Mouse (Mus musculus): ENCODE measurements around the gene Abtb2. TPM values are rescaled to one million over a fixed set of nuclear protein-coding genes. Genes with fewer than 3 reads are reported as not detected.
A peak's percentile ranks its signal among the peaks of the same experiment; 100 is the strongest.

Gene Abtb2
- polyA plus RNA-seq, 1 experiment from 2014 or later, result 5.6 TPM

GRCm38 (mm10) chr2:103632926-103633250, 66.8 kb downstream of the Abtb2 start:
- H3K9ac ChIP-seq (ENCODE audit: low read depth, low read length), result no peak overlapping the region
- H3K4me1 ChIP-seq (replicated peaks; ENCODE audit: insufficient read depth, low read length), result peaks cover 19% of the 10 kb centered on the region; the same call in 1 of the 2 replicates

GRCm38 (mm10) chr2:103635731-103636487, 69.8 kb downstream of the Abtb2 start:
- TF ChIP-seq CTCF (IDR thresholded peaks at IDR 0.05; ENCODE audit: low read depth), result no peak
- Histone ChIP-seq H3K4me1 (replicated peaks; ENCODE audit: insufficient read depth, low read length) (peaks cover 20% of the 10 kb centered on the region; the same call in 1 of the 2 replicates), H3K9me3 (replicated peaks; ENCODE audit: low read length) (no peaks in the 10 kb centered on the region), H3K27me3 (ENCODE audit: insufficient read depth, low read length) (no peaks in the 10 kb centered on the region), H3K4me2 (ENCODE audit: low read length) (no peak overlapping the region), H3K9ac (ENCODE audit: low read depth, low read length) (no peak overlapping the region), H3K27ac (no peak overlapping the region), H3K4me3 (replicated peaks; ENCODE audit: low read depth, low read length) (no peak overlapping the region), H3K36me3 (ENCODE audit: insufficient read depth, low read length) (no peaks in the 10 kb centered on the region)
- DNase-seq (ENCODE audit: low spot score) (no peak), ATAC-seq (replicated peaks; ENCODE audit: low FRiP score, low read depth) (no peak)
- WGBS, result 92% methylated on average over 3 of the region's 3 CpGs

More at GRCm38 (mm10) chr2:103632926-103633250, 66.8 kb downstream of the Abtb2 start:
- no peak overlapping the region for H3K4me2 ChIP-seq (ENCODE audit: low read length)
- peak; percentile 24 for DNase-seq (ENCODE audit: low spot score)
- H3K27ac ChIP-seq, result 0 out of 2 replicates have a peak overlapping the region, but pooled peaks have one; percentile 19
- WGBS, result 51% methylated on average over 2 of the region's 2 CpGs
- no peak for TF ChIP-seq CTCF (IDR thresholded peaks at IDR 0.05; ENCODE audit: low read depth)
- H3K36me3 ChIP-seq (ENCODE audit: insufficient read depth, low read length), result no peaks in the 10 kb centered on the region
- no peak overlapping the region for H3K4me3 ChIP-seq (replicated peaks; ENCODE audit: low read depth, low read length)
- no peaks in the 10 kb centered on the region for H3K9me3 ChIP-seq (replicated peaks; ENCODE audit: low read length)
- ATAC-seq (replicated peaks; ENCODE audit: low FRiP score, low read depth), result no peak; the same call in 1 of the 2 replicates
- no peaks in the 10 kb centered on the region for H3K27me3 ChIP-seq (ENCODE audit: insufficient read depth, low read length)

- no peak for DNase-seq (ENCODE audit: low spot score)
- 75% methylated on average over 1 of the region's 1 CpGs for WGBS
- no peaks in the 10 kb centered on the region for H3K9me3 ChIP-seq (replicated peaks; ENCODE audit: low read length)
- TF ChIP-seq CTCF (IDR thresholded peaks at IDR 0.05; ENCODE audit: low read depth), result no peak
- H3K36me3 ChIP-seq (ENCODE audit: insufficient read depth, low read length), result no peaks in the 10 kb centered on the region
- no peak overlapping the region for H3K4me3 ChIP-seq (replicated peaks; ENCODE audit: low read depth, low read length)
- H3K4me2 ChIP-seq (ENCODE audit: low read length), result no peak overlapping the region
- no peaks in the 10 kb centered on the region for H3K27me3 ChIP-seq (ENCODE audit: insufficient read depth, low read length)
- ATAC-seq (replicated peaks; ENCODE audit: low FRiP score, low read depth), result no peak
- peaks cover 12% of the 10 kb centered on the region; the same call in 1 of the 2 replicates for H3K4me1 ChIP-seq (replicated peaks; ENCODE audit: insufficient read depth, low read length)
- H3K9ac ChIP-seq (ENCODE audit: low read depth, low read length), result no peak overlapping the region
- no peak overlapping the region for H3K27ac ChIP-seq
These were observed 71.3 kb downstream of the Abtb2 start for GRCm38 (mm10) chr2:103637385-103637784.

- Histone ChIP-seq H3K4me2 (ENCODE audit: low read length) (no peak overlapping the region), H3K9ac (ENCODE audit: low read depth, low read length) (no peak overlapping the region), H3K4me3 (replicated peaks; ENCODE audit: low read depth, low read length) (no peak overlapping the region), H3K27ac (no peak overlapping the region), H3K27me3 (ENCODE audit: insufficient read depth, low read length) (no peaks in the 10 kb centered on the region), H3K9me3 (replicated peaks; ENCODE audit: low read length) (no peaks in the 10 kb centered on the region), H3K36me3 (ENCODE audit: insufficient read depth, low read length) (no peaks in the 10 kb centered on the region), H3K4me1 (replicated peaks; ENCODE audit: insufficient read depth, low read length) (0 out of 2 replicates have a peak, but pooled peaks cover 8% of the 10 kb centered on the region)
- DNase-seq (ENCODE audit: low spot score) (no peak), ATAC-seq (replicated peaks; ENCODE audit: low FRiP score, low read depth) (no peak)
- TF ChIP-seq CTCF (IDR thresholded peaks at IDR 0.05; ENCODE audit: low read depth), result no peak
- 94% methylated on average over 5 of the region's 5 CpGs for WGBS
These were observed 71.8 kb downstream of the Abtb2 start for GRCm38 (mm10) chr2:103637943-103638342.

GRCm38 (mm10) chr2:103639701-103640100, 73.6 kb downstream of the Abtb2 start:
- H3K4me3 ChIP-seq (replicated peaks; ENCODE audit: low read depth, low read length), result no peak overlapping the region
- no peak for TF ChIP-seq CTCF (IDR thresholded peaks at IDR 0.05; ENCODE audit: low read depth)
- no peaks in the 10 kb centered on the region for H3K27me3 ChIP-seq (ENCODE audit: insufficient read depth, low read length)
- H3K36me3 ChIP-seq (ENCODE audit: insufficient read depth, low read length), result no peaks in the 10 kb centered on the region
- 23% methylated on average over 2 of the region's 2 CpGs for WGBS
- DNase-seq (ENCODE audit: low spot score) (no peak), ATAC-seq (replicated peaks; ENCODE audit: low FRiP score, low read depth) (no peak)
- no peak overlapping the region for H3K27ac ChIP-seq
- no peak overlapping the region for H3K4me2 ChIP-seq (ENCODE audit: low read length)
- H3K9me3 ChIP-seq (replicated peaks; ENCODE audit: low read length), result no peaks in the 10 kb centered on the region
- no peak overlapping the region for H3K9ac ChIP-seq (ENCODE audit: low read depth, low read length)
- 0 out of 2 replicates have a peak, but pooled peaks cover 12% of the 10 kb centered on the region for H3K4me1 ChIP-seq (replicated peaks; ENCODE audit: insufficient read depth, low read length)

- Histone ChIP-seq H3K4me3 (replicated peaks; ENCODE audit: low read depth, low read length) (no peak overlapping the region), H3K4me2 (ENCODE audit: low read length) (no peak overlapping the region), H3K36me3 (ENCODE audit: insufficient read depth, low read length) (no peaks in the 10 kb centered on the region), H3K27me3 (ENCODE audit: insufficient read depth, low read length) (no peaks in the 10 kb centered on the region), H3K9me3 (replicated peaks; ENCODE audit: low read length) (no peaks in the 10 kb centered on the region), H3K4me1 (replicated peaks; ENCODE audit: insufficient read depth, low read length) (0 out of 2 replicates have a peak, but pooled peaks cover 12% of the 10 kb centered on the region), H3K27ac (no peak overlapping the region), H3K9ac (ENCODE audit: low read depth, low read length) (no peak overlapping the region)
- no peak for TF ChIP-seq CTCF (IDR thresholded peaks at IDR 0.05; ENCODE audit: low read depth)
- WGBS, result 47% methylated on average over 2 of the region's 2 CpGs
- ATAC-seq (replicated peaks; ENCODE audit: low FRiP score, low read depth), result 0 out of 2 replicates have a peak, but pooled peaks have one; percentile 52
- DNase-seq (ENCODE audit: low spot score), result no peak
These were observed 74.8 kb downstream of the Abtb2 start for GRCm38 (mm10) chr2:103640861-103641260.

Measured in kidney, postnatal 0 days (tissue).